Mouse (Mus musculus): ENCODE results near the gene Ttl. TPM values are rescaled to one million over a fixed set of nuclear protein-coding genes. Genes with fewer than 3 reads are reported as not detected.

Ttl gene
- polyA plus RNA-seq (2012; ENCODE audit: low replicate concordance) = 1.7 and 2.0 TPM in 2 replicates

DNA sequence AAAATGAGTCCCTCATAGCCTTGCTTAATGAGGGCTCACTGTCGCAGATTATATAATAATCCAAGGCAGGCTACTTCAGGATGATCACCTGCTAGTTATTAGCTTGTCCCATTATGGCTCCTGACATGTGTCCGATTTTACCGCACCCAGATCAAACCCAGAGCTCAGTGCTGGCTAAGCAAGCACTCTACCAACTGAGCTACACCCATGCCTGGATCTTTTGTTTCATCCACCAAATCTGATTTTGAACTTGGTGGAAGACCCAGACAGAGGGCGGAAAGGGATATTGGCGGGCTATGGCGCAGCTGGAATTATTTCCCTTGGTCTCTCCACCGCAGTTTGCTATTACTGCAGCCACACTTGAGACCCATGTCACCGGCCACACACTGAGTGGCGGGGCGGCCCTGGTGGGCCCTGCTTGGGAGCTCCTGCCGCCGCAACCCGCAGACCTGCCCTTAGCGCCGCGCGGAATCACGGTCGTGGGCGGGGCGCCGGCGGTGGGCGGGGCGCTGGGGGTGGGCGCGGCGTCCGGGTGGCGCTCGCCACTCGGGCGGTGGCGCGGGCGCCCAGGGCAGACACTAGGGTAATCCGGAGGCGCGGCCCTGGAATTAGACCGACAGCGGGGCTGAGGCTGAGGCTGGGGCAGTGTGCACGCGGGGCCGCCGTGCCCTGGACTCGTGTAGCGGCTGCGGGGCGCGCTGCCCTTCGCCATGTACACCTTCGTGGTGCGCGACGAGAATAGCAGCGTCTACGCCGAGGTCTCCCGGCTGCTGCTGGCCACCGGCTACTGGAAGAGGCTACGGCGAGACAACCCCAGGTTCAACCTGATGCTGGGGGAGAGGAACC, at the start of gene Ttl:
Gene Ttl (plus strand): TSS at position 506 of the 846 bp plus-strand sequence.

DNA sequence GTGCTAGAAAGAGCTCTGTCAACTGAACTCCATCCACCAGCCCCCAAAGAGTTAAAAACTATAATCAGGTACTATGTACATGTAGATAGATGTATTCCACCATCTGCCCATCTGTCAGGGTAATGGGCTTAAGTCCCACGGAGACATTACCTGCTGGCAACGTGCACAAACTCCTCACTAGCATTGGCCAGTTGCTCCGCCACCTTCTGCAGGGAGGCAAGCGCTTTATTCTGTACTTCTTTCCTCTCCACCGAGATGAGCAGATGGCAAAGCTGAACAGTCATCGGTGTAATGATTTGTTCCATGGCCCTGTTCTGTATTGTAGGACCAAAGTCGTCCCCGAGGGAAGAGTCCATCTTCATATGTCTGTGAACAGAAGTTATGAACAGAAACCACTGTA, 17.9 kb upstream of the Ttl start, which contains the start of gene Vinac1:
Gene Vinac1 (minus strand): TSS at position 362 of the 400 bp plus-strand sequence.

DNA sequence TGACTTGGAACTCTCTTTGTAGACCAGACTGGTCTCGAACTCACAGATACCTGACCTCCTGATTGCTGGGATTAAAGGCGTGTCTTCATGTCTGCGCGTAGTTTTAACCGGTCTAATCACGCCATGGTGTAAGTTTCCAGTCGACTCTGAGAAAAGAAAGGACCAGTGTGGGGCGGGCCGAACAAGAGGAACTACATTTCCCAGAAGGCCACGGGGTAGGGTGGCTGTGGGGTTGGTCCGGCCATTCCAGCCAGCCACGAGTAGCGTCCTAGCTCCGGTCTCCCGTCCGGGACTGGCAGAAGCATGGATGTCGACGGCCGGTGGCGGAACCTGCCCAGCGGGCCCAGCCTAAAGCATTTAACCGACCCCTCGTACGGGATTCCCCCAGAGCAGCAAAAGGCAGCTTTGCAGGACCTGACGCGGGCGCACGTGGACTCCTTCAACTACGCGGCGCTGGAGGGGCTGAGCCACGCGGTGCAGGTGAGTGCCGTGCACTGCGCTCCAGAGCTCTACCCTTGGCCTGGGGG, 35.1 kb downstream of the Ttl start, which contains the start of gene Polr1b:
Gene Polr1b (plus strand): TSS at position 212 of the 527 bp plus-strand sequence.

DNA sequence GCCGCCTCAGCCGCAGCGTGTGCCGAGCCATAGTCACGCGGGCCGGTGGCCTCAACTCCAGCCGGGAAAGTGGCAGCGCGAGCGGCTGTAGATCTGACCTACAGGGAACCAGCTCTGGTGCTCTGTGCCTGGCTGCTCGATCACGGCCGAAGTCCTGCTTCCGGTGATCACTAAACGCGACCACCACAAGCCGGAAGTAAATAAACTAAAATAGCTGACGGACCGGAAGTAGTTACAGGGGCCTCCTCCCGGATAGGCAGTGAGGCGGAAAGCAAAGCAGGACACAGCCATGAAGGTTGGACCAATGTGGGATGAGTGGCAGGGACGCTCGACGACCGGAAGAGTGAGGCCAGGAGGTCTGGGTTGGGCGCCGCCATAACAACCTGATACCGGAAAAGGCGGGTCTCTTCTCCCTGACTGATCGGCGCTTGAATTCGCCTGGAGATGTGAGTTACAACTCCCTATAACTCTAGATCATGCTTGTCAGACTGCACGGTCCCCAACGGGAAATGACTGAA, 63.7 kb downstream of the Ttl start, which contains the start of gene Chchd5:
Gene Chchd5 (plus strand): TSS at position 289 of the 518 bp plus-strand sequence.

Other genes with a start within 250 kb of the Ttl start
- 4.8 and 6.4 TPM in 2 replicates for gene Tmem87b, start 247.8 kb upstream of the Ttl start, polyA plus RNA-seq (2012; ENCODE audit: low replicate concordance)
- not detected in 2 replicates for gene Fbln7, start 203.0 kb upstream of the Ttl start, polyA plus RNA-seq (2012; ENCODE audit: low replicate concordance)
- 0.26 TPM in 1 of 2 replicates, not detected in the other for gene Zc3h8, start 121.9 kb upstream of the Ttl start, polyA plus RNA-seq (2012; ENCODE audit: low replicate concordance)
- gene Zc3h6, start 98.5 kb upstream of the Ttl start, polyA plus RNA-seq (2012; ENCODE audit: low replicate concordance) = 10.7 and 33.4 TPM in 2 replicates
- gene Gm10762, start 98.2 kb upstream of the Ttl start, polyA plus RNA-seq (2012; ENCODE audit: low replicate concordance) = 4.3 and 5.3 TPM in 2 replicates
- not detected in 2 replicates for gene Vinac1, start 17.8 kb upstream of the Ttl start, polyA plus RNA-seq (2012; ENCODE audit: low replicate concordance)
- 6.7 and 10.6 TPM in 2 replicates for gene Polr1b, start 35.1 kb downstream of the Ttl start, polyA plus RNA-seq (2012; ENCODE audit: low replicate concordance)
- 2.3 and 17.5 TPM in 2 replicates for gene Chchd5, start 63.8 kb downstream of the Ttl start, polyA plus RNA-seq (2012; ENCODE audit: low replicate concordance)
- gene Slc20a1, start 132.8 kb downstream of the Ttl start, polyA plus RNA-seq (2012; ENCODE audit: low replicate concordance) = 32.1 and 36.1 TPM in 2 replicates
- 7.2 and 10.9 TPM in 2 replicates for gene Ckap2l, start 231.3 kb downstream of the Ttl start, polyA plus RNA-seq (2012; ENCODE audit: low replicate concordance)
- gene Il1a, start 244.0 kb downstream of the Ttl start, polyA plus RNA-seq (2012; ENCODE audit: low replicate concordance) = 0.09 and 0.34 TPM in 2 replicates

Data from hematopoietic multipotent progenitor cell, adult 10-12 weeks (in vitro differentiated cells).